Mouse (Mus musculus) myocyte (in vitro differentiated cells): ENCODE results near the gene Gns.
A peak's percentile ranks its signal among the peaks of the same experiment; 100 is the strongest.

Experiments used
- CEBPB ChIP-seq: IDR thresholded peaks from 2 replicates; pipeline ENCODE4 v1.6.1; 2011; ENCODE audit warnings: mild to moderate bottlenecking, moderate library complexity; ENCODE audit not compliant: poor library complexity, insufficient read depth, severe bottlenecking
- E2F4 ChIP-seq: IDR thresholded peaks from one replicate; pipeline ENCODE4 v1.6.1; 2011; ENCODE audit warnings: mild to moderate bottlenecking, control low read depth, moderate library complexity; ENCODE audit not compliant: insufficient read depth
- MAX ChIP-seq: IDR thresholded peaks from one replicate; pipeline ENCODE4 v1.6.1; 2011; ENCODE audit warnings: low read depth, mild to moderate bottlenecking, control low read depth
- MYOD1 ChIP-seq, 3 experiments: IDR thresholded peaks; one replicate each; pipeline ENCODE4 v1.6.1; 2011; ENCODE audit warnings: control low read depth in 2 of 3, low read depth in 2 of 3, mild to moderate bottlenecking in 2 of 3, moderate library complexity in 1 of 3; ENCODE audit not compliant: insufficient read length in 2 of 3, control insufficient read depth in 1 of 3
- MYOG ChIP-seq, 3 experiments: IDR thresholded peaks; one replicate each; pipeline ENCODE4 v1.6.1; 2011; ENCODE audit warnings: control low read depth in 2 of 3, low read depth in 2 of 3, mild to moderate bottlenecking in 2 of 3; ENCODE audit not compliant: insufficient read length in 2 of 3, control insufficient read depth in 1 of 3, insufficient read depth in 1 of 3
- POLR2A ChIP-seq: IDR thresholded peaks from one replicate; pipeline ENCODE4 v1.6.1; 2011; ENCODE audit warnings: low read depth, mild to moderate bottlenecking, control low read depth, moderate library complexity; ENCODE audit not compliant: insufficient read length
- POLR2AphosphoS2 ChIP-seq: IDR thresholded peaks from one replicate; pipeline ENCODE4 v1.6.1; 2011; ENCODE audit warnings: low read depth, control low read depth; ENCODE audit not compliant: insufficient read length
- REST ChIP-seq: IDR thresholded peaks from one replicate; pipeline ENCODE4 v1.6.1; 2011; ENCODE audit warnings: mild to moderate bottlenecking, control low read depth, moderate library complexity; ENCODE audit not compliant: insufficient read depth, insufficient read length
- SRF ChIP-seq: IDR thresholded peaks from one replicate; pipeline ENCODE4 v1.6.1; 2011; ENCODE audit warnings: low read depth; ENCODE audit not compliant: control insufficient read depth, insufficient read length
- TCF12 ChIP-seq: IDR thresholded peaks from one replicate; pipeline ENCODE4 v1.6.1; 2011; ENCODE audit warnings: mild to moderate bottlenecking, control low read depth; ENCODE audit not compliant: poor library complexity, insufficient read depth, severe bottlenecking
- USF1 ChIP-seq: IDR thresholded peaks from one replicate; pipeline ENCODE4 v1.6.1; 2011; ENCODE audit warnings: low read depth, mild to moderate bottlenecking, control low read depth, moderate library complexity

- TF ChIP-seq USF1 (no peak), MYOG (IDR thresholded peaks at IDR 0.05; ENCODE audit: control insufficient read depth in 1 of 3, insufficient read depth in 1 of 3, insufficient read length in 2 of 3, low read depth in 2 of 3) (peak; percentile 46 to 89 (median 75)), POLR2A (no peak), MYOD1 (IDR thresholded peaks at IDR 0.05; ENCODE audit: control insufficient read depth in 1 of 3, insufficient read length in 2 of 3, low read depth in 2 of 3) (peak; percentile 25 to 88 (median 53)), E2F4 (no peak), POLR2AphosphoS2 (no peak), SRF (no peak), CEBPB (no peak), REST (no peak), TCF12 (peak; percentile 14), MAX (no peak)
These were observed 21.5 kb downstream of the Gns start for GRCm38 (mm10) chr10:121386347-121386746.
